Mouse (Mus musculus): ENCODE results near the gene Bud23.

Gene Bud23

DNA sequence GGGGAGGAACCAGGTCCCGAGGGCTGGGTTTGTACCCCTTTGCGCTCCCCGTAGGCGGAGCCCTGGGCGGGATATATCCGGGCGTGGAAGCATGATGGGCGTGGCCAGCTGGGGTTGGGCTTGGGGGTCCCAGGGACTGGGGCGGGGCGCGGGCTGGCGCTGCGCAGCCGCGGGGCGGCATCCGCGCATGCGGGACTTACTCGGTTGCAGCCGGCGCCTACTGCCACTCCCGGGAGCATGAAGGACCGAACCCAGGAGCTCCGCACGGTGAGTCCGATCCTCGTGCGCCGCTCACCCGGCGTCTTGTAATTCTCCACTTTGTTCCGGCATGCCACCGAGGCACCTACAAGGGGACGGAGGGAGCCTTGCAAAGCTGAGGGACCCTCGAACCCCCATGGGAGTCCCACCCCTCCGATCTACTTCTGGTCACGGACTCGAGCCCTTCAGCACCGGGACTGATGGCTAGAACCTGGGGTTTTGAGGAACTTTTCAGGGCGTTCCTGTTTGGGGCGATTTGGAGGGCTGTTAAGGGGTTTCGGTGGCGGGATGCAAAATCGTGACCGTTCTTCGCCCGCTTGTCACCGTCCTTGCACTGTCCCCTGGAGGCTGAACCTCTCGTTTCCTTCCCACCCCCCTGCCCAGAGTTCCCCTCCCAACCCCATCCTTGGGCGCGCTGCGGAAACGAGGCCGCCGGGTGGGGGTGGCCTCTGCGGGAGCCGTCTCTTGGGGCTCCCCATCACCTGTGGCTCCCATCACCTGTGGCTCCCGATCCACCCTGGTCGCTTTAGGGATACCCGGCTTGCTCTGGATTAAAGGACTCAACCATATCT lies 41.2 kb downstream of the Bud23 start, which contains the start of gene Stx1a:
Stx1a (plus strand) TSS at position 139 of the 830 bp plus-strand sequence.
- peak; percentile 74 to 80 for DNase-seq (ENCODE audit: low read depth in 2 of 2, low spot score in 2 of 2)

DNA sequence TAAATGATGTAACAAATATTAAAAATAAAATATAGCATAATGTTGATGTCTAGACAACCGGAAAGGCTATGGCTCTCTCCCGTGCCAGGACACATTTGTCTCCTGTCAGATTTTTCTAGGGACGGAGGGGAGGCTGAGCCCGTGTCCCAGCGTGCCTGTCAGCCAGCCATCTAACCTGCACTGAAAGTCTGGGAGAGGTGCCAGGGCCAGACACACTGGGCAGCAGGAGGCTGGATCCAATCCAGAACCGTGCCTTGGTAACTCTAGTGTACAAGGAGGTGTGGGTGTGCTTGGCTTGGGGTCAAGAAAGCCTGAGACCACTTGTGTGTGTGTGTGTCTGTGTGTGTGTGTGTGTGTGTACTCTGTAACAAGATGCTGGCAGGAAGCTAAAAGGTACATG lies 42.9 kb downstream of the Bud23 start:
- no peak for DNase-seq (ENCODE audit: low read depth in 2 of 2, low spot score in 2 of 2)

DNA sequence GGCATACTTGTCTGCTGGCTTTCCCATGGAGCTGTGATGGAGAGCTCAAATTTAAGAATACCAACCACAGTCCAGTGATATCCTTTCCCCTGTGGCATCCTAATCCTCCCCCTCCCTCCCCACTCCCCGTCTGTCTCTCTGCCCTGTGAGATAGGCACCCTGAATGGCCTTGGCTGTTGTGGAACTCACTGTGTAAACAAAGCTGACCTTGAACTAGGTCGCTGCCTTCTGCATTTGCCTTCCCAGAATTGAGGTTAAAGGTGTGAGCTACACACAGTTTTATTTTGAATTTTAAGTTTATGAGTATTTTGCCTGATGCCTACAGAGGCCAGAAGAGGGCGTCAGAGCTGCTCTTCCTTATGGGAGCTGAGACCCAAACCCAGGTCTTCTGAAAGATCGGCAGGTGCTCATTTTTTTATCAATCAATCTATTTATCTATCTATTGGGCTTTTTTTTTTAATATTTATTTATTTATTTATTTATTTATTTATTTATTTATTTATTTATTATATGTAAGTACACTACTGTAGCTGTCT lies 48.5 kb downstream of the Bud23 start:
- DNase-seq (ENCODE audit: low read depth in 2 of 2, low spot score in 2 of 2): no peak

DNA sequence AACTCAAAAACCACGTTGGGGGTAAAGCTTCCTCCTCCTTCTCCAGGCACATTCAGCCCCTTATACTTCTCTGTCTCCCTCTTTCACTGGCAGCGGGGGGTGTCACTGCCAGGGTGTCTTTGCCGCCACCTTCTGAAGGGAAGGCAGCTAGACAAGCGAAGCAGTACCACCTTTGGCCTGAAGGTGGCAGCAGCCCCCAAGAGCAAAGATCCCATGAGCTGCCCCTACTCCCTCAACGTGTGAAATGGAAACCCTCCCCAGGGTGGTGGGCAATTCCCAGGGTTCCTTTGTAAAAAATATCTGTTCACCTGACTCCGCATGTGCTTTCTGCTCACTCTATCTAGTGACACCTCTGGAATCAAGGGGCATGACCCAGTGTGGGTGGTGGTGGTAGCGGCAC lies 49.3 kb downstream of the Bud23 start:
- peak; percentile 81 to 88 for DNase-seq (ENCODE audit: low read depth in 2 of 2, low spot score in 2 of 2)

DNA sequence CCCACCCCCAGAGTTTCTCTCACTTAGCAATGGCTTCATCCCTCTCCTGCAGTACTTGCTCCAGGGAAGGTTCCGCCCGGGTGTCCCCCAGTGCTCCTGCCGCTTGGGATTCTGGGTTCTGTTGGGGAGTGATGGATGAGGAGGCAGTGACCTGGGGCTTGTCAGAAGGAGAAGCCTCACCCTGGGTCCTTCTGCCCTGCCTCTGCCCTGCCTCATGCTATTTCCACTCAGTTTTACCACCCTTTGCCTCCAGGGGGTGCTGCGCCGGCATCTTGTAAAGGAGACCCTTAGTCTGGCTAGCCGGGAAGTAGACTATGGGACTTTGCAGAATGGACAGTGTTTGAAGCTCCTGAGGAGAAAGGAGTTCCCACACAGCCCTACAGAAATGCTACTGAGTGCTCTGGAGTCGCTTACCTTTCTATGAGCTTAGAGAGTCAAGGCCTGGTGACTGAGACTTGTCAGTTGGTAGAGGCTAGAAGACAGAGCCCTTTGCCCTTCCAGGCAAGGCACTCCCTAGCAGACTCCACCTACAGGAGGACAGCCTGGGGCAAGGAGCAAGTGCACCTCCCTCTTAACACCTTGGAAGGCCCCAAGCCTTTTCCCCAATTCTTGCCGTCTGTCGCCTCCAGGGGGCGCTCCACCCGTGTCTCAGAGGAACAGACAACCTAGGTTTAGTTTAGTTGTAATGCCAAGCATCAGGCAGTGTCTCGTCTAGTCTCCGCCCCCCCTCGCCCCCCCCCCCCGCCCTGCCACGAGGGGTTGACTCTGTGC lies 51.9 kb downstream of the Bud23 start:
- DNase-seq (ENCODE audit: low read depth in 2 of 2, low spot score in 2 of 2): peak; percentile 83 to 87

DNA sequence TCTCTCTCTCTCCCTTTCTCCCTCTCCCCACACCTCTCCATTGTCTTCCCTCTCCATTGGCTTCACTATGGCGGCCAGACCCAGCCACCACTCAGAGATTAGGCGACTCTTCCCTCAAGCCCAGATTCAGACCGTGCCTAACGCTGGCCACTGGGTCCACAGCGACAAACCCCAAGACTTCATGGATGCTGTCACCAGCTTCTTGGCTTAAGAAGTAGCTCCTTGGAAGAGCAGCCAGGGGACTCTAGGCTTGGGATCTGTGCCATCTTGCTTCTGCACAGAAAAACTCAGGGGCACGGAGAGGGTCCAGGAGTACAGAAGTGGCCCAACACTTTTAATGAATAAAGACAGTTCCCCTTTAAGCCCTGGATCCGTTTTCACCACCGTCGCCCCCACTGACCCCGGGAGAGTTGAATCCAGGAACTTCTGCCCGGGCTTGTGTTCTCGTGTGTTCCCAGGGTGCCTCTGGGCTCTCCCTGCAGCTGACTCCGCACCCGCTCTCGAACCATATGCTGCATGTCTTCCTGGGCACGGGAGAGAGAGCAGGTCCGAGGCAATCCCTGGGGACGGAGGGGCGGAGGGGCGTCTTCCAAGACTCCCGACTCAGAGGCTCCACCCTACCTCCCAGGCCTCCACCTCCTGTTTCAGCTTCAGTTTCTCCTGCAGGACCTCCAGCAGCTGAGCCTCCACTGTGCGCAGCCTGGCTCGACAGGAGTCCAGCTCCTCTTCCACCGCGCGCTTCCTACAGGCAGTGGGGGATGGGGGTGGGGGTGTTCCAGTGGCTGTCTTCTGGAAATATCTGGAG lies 52.7 kb downstream of the Bud23 start:
- DNase-seq (ENCODE audit: low read depth in 2 of 2, low spot score in 2 of 2): no peak

DNA sequence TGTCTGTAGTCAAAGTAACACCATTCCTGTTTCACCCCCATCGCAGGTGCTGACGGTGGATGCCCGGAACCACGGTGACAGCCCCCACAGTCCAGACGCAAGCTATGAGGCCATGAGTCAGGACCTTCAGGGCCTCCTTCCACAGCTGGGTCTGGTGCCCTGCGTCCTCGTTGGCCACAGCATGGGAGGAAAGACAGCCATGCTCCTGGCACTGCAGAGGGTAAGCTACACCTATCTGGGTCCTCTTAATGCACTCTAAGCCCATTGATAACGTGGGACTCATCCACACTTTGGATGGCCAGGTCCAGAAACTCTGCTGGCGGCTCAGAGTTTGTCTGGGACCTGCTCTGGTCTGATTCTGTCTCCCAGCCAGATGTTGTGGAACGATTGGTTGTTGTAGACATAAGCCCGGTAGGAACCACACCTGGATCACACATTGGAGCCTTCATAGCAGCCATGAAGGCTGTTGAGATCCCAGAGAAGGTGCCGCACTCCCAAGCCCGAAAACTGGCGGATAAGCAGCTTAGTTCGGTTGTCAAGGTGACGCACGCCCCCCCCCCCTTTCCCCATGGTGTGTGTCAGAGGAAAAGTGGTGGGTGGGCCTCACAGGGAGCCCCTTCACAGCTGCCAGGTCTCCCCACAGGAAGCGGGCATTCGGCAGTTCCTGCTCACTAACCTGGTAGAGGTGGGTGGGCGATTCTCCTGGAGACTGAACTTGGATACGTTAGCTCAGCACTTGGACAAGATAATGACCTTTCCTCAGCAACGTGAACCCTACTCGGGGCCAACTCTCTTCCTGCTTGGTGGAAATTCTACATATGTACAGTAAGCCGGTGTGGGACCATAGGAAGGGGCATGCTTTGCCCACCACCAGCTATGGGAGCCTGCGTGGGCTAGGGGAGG lies 53.7 kb downstream of the Bud23 start:
- DNase-seq (ENCODE audit: low read depth in 2 of 2, low spot score in 2 of 2): no peak

DNA sequence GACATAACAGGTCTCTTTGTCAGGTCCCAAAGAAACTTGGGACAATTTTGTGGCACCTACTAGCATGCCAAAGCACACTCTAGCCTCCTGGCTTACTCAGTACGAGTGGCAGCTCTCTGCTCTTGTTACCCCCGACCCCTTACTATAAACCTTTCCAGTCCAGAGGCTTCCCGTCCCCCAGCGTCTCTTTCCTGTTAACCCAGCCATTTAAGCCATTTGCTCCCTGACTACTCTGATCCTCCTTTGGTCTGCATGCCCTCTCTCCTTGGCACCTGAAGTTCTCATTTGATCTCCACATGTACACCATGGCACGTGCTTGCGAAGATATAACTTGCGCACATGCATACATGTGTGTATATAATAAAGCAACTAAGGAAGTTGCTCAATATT lies 54.4 kb downstream of the Bud23 start:
- no peak for DNase-seq (ENCODE audit: low read depth in 2 of 2, low spot score in 2 of 2)

DNA sequence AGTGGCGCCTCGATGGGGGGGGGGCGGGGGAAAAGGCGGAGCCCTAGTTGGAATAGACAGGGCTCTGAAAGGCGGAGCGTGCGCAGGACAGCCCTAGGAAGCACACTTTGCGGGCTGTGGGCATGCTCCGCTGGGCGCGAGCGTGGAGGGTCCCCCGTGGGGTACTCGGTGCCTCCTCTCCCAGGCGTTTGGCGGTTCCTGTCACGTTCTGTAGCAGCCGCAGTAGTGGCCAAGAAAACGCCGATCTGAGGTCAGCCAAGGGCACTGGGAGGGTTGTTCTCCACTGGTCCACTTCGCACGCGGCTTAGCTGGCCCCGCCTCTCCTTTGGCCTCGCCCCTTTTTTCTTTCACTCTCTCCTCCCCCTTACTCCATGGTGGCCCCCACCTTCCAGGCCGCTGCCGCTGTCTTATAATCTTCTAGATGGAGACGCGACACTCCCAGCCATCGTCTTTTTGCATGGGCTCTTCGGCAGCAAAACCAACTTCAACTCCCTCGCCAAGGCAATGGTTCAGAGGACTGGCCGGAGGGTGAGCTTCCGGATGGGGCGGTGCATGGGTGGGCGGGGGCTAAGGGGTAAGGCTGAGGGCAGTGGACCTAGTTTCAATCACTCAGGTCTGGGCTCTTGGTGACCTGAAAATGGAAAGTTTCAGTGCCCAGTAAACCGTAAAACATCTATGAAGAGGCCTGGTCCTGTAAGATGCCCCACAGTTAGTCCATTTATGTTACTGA lies 55.0 kb downstream of the Bud23 start:
- DNase-seq (ENCODE audit: low read depth in 2 of 2, low spot score in 2 of 2): peak; percentile 77 to 87

DNA sequence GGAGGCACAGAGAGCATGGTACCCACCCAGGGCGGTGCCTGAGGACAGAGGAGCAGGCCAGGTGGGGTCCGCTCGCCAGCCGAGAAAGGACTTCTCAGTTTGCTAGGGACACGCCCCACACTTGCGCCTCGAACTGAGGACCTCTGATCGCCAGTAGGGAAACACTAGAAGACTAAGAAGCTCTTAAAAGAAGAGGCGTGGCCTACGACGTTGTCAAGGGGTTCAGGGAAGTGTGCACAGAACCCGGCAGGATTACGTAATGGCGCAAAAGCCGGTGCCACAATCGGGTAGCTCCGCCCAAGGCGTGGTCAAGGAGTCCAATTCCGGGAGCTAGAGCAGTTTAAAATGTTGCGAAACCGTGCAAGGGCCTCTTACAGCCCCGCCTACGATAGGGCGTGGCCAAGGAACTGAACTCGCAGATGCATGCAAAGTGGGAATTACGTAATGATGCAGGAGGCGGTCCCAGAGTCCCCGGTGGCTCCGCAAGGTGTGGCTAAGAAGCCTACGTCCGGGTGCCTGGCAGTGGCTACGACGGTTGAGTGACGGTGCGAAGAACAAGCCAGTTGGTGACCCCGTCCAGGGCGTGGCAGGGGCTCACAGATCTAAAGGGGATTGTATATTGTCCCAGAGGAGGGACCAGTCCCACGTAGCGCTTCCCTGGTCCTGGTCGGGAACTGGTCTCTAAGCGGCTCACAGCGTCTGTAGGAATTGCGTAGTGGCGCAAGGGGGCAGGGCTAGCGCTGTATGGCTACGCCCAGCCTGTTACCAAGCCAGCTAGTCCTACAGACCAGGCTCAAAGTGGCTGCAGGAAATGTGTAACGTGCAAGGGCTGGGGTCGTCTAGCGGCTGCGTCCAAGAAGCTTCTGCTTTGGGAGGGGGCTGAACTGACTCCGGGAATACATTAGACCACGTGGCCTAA lies 55.8 kb downstream of the Bud23 start, which contains the start of gene Abhd11:
Abhd11 (plus strand) TSS at position 482 of the 919 bp plus-strand sequence.
- peak; percentile 95 to 96 for DNase-seq (ENCODE audit: low read depth in 2 of 2, low spot score in 2 of 2)

DNA sequence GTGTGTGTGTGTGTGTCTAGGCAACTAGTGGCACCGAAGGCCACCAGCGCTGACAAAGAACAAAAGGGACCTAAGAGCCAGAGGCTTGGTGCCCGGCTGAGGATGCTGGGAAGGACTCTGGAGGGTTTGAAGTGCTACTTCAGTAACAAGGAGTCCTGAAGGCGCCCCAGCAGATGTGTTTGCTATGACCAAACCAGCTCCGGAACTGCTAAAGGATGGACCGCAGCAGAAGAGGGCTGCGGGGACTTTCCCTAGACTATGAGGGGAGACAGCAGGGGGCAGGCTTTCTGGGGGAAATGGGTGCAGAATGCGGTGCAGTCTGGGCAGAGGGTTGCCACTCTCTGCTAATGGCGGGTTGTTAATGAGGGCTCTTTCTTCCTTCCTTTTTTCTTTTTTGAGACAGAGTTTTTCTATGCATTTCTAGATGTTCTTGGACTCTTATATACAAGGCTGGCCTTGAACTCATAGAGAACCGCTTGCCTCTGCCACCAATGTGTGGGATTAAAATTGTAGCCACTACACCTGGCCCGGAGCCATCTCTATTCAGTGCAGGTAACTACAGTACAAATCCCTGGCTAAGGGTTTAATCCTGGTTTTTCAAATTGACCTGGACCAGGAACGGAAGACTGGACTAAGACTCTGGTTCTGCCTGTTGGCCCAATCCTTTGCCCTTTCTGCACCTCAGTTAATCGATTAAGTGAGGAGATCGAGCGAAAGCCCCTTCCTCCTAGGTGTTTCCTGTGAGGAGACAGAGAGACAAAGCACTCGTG lies 56.8 kb downstream of the Bud23 start:
- peak; percentile 27 to 29 for DNase-seq (ENCODE audit: low read depth in 2 of 2, low spot score in 2 of 2)

Data from CD8-positive naive resting alpha-beta T cell, adult 2 months (primary cell).